Mouse (Mus musculus) regulatory T cell (primary cell): Measurements from ENCODE around the gene Tnfsf10.

ENCODE experiments used
- in situ Hi-C: fragments of 300-600 bp; cut with MboI, MseI; formaldehyde crosslinking; loops from one replicate; pipeline ENCODE4 v1.15.1; 2025; ENCODE audit warnings: high pct_unique_total_duplicates

Tnfsf10 gene

DNA sequence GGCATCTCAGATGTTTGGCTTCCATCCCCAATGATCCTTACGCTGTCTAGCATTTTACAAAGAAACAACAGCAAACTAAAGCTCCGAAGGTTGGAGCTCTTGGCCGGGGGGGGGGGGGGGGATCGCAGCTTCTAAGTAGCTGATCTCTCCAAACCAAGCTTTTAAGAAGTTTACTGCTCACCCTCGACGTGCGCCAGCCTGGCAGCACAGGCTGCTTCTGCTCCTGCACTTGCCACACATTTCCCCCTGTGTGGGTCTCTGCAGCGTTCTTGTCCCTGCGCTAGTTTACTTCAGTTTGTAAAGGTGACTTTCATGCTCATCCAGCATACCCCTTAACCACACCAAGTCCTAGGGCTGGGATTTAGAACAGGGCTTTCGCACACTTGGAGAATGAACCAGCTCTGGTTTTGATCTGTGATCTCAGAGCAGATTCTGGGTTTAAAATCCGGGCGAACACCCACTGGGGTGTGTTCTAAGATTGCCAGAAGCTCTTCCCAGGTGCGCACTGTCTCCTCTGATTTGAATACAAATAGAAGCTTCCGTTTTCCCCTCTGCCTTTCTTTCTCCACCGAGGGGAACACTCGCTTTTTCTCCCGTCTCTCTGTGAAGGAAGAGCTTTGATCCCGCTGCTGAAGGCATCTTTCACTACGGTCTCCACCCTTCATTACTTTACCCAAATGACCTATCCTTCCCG lies 53.9 kb downstream of the Tnfsf10 start:
- in situ Hi-C loops: no loop called here

DNA sequence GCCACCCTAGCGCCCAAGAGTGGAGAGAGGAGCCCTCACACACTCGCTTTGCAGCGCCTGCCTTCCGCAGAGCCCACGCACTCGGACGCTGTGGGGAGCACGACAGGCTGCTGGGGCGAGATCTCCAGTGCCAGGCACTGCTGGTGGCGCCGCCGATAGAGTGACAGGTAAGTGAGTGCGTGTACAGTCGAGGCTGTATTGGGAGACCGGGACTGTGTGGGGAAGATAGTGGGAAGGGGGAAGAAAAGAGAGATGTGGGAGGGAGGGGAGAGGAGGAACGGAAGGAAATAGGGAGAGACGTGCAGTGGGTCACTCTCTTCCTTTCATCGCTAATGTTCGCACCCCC lies 54.4 kb downstream of the Tnfsf10 start, which contains the start of gene Ghsr:
Gene Ghsr, plus strand, starts transcription at position 76 of the 346 bp plus-strand sequence.
- in situ Hi-C loops: no loop called here

DNA sequence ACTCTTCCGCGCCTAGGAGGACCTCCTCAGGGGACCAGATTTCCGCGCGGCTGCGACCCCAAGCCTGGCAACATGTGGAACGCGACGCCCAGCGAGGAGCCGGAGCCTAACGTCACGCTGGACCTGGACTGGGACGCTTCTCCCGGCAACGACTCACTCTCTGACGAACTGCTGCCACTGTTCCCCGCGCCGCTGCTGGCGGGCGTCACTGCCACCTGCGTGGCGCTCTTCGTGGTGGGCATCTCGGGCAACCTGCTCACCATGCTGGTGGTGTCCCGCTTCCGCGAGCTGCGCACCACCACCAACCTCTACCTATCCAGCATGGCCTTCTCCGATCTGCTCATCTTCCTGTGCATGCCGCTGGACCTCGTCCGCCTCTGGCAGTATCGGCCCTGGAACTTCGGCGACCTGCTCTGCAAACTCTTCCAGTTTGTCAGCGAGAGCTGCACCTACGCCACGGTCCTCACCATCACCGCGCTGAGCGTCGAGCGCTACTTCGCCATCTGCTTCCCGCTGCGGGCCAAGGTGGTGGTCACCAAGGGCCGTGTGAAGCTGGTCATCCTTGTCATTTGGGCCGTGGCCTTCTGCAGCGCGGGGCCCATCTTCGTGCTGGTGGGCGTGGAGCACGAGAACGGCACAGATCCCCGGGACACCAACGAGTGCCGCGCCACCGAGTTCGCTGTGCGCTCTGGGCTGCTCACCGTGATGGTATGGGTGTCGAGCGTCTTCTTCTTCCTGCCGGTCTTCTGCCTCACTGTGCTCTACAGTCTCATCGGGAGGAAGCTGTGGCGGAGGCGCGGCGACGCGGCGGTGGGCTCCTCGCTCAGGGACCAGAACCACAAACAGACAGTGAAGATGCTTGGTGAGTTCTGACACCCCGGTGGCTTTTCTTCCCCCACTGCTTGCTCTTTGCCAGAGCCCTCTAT lies 55.2 kb downstream of the Tnfsf10 start:
- in situ Hi-C loops: no loop called here

DNA sequence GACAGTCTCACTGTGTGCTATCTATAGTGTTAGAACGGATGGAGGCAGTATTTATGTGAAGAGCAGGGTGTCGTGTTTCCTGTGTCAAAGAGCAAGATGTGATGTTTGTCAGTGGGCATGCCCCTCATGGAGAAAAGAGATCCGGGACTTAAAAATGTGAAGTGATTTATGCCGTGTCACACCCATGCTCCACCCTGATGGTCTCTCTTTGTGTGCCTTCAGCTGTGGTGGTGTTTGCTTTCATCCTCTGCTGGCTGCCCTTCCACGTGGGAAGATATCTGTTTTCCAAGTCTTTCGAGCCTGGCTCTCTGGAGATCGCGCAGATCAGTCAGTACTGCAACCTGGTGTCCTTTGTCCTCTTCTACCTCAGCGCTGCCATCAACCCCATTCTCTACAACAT lies 57.6 kb downstream of the Tnfsf10 start:
- in situ Hi-C loops: no loop called here

GRCm38 (mm10) chr3:27377935-27378334 lies 61.1 kb downstream of the Tnfsf10 start:
- in situ Hi-C loops: no loop called here

DNA sequence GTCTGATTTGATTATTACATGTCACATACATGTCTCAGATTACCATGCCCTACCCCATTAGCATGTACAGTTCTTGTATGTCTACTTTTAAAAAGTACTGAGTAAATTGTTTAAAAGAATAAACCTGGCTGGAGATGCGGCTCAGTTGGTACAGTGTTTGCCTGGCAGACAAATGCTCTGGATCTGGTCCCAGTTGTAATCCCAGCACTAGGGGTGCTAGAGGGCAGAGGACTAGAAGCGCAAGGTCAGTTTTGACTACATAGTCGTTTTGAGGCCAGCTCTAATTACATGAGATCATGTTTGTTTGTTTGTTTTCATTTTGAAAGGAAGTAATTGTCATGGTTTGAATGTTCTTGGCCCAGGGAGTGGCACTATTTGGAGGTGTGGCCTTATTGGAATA lies 68.0 kb downstream of the Tnfsf10 start:
- in situ Hi-C loops: no loop called here

DNA sequence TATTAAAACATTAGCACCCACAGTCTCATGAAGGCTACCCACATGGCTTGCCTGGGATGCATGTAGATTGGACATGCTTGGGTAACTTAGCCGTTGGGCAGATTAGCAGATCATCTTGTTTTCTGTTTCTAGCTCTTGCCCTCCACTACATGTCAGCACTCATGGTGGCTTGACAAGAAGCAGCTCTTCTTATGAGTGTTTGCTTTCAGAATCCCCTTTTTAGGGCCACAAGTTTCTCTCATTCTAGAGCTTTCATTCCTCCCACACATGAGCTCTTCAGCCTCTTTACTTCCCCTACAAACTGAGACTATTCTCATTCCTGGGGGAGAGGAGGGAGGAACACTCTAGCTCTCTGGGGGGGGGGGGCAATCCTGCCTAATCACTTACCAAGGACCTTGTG lies 73.1 kb downstream of the Tnfsf10 start:
- in situ Hi-C loops: no loop called here
